15 mouse cellular contexts compared by ENCODE assay signal in genomic region chr10:115770032-115770431, GRCm38 (mm10).
"Had no signal": no experiment of that assay in that cellular context is flagged by ENCODE, and none has a peak within 500 bp of the region (broad histone marks: within the 10 kb centered on the region; RNA-seq: fewer than 3 reads in every experiment).

No protein-coding gene starts in this region.

- H3K4me2 ChIP-seq: neural tube, embryonic 15.5 days; stomach, embryonic 15.5 days had no signal

- DNase-seq: retina, postnatal 1 day; right cerebral cortex, adult 18-20 months; right cerebral cortex, postnatal 14 days; right cerebral cortex, postnatal 25 days; right cerebral cortex, postnatal 4 days; spleen, adult 18-20 months; thymus, adult 18-20 months; thymus, adult 2 months; thymus, postnatal 14 days; thymus, postnatal 25 days; thymus, postnatal 36 days; thymus, postnatal 4 days had no signal

- H3K27ac ChIP-seq: neural tube, embryonic 15.5 days; stomach, embryonic 15.5 days; stomach, postnatal 0 days had no signal

- H3K36me3 ChIP-seq: neural tube, embryonic 15.5 days; stomach, embryonic 15.5 days had no signal

- H3K27me3 ChIP-seq: neural tube, embryonic 15.5 days; stomach, embryonic 15.5 days had no signal

- H3K4me1 ChIP-seq: neural tube, embryonic 15.5 days; stomach, embryonic 15.5 days had no signal

- H3K4me3 ChIP-seq: neural tube, embryonic 15.5 days; stomach, embryonic 15.5 days had no signal

- H3K9me3 ChIP-seq: neural tube, embryonic 15.5 days; stomach, embryonic 15.5 days had no signal

- H3K9ac ChIP-seq: neural tube, embryonic 15.5 days; stomach, embryonic 15.5 days had no signal
